Mouse (Mus musculus) forebrain, postnatal 0 days (tissue): Measurements from ENCODE around the gene Etnk2. TPM values are rescaled to one million over a fixed set of nuclear protein-coding genes. Genes with fewer than 3 reads are reported as not detected.
A peak's percentile ranks its signal among the peaks of the same experiment; 100 is the strongest.

Experiments used
- ATAC-seq: fragments of 200-750 bp; cut with Nextera tagmentation; 2 replicates; pipeline ENCODE4 v1.8.0; 2017; ENCODE audit warnings: mild to moderate bottlenecking, moderate library complexity
- DNase-seq: peaks from one replicate; pipeline ENCODE4 v3.0.0-alpha.2; 2015
- H3K27ac ChIP-seq: fragments of 300-500 bp; sonication (generic); 2 replicates; pipeline ENCODE4 v1.5.1; 2014; ENCODE audit warnings: low read depth, mild to moderate bottlenecking, antibody characterized with exemption, low read length, moderate library complexity, mixed read lengths
- H3K27me3 ChIP-seq: fragments of 300-500 bp; sonication (generic); 2 replicates; pipeline ENCODE4 v1.6.1; 2014; ENCODE audit warnings: mild to moderate bottlenecking, low read length, mixed read lengths; ENCODE audit not compliant: insufficient read depth
- H3K36me3 ChIP-seq: fragments of 300-500 bp; sonication (generic); 2 replicates; pipeline ENCODE4 v1.6.1; 2014; ENCODE audit warnings: mild to moderate bottlenecking, moderate library complexity; ENCODE audit not compliant: insufficient read depth
- H3K4me1 ChIP-seq: fragments of 300-500 bp; sonication (generic); 2 replicates; pipeline ENCODE4 v1.6.1; 2014; ENCODE audit warnings: antibody characterized with exemption; ENCODE audit not compliant: insufficient read depth
- H3K4me2 ChIP-seq: fragments of 300-500 bp; sonication (generic); 2 replicates; pipeline ENCODE4 v1.6.1; 2014; ENCODE audit warnings: low read depth, mild to moderate bottlenecking, moderate library complexity
- H3K4me3 ChIP-seq: fragments of 300-500 bp; sonication (generic); 2 replicates; pipeline ENCODE4 v1.5.1; 2014; ENCODE audit warnings: low read depth, low read length, mixed read lengths
- H3K9ac ChIP-seq: fragments of 300-500 bp; sonication (generic); 2 replicates; pipeline ENCODE4 v1.6.1; 2014; ENCODE audit warnings: mild to moderate bottlenecking
- H3K9me3 ChIP-seq: fragments of 300-500 bp; sonication (generic); 2 replicates; pipeline ENCODE4 v1.6.1; 2016; ENCODE audit warnings: low read length
- CTCF ChIP-seq: sonication (generic); IDR thresholded peaks from 2 replicates; pipeline ENCODE4 v1.5.1; 2016; ENCODE audit warnings: antibody characterized with exemption, control low read depth, low read depth
- WGBS: fragments of 180-500 bp; shearing (Covaris S2); extraction: QIAGEN DNeasy Blood & Tissue Kit; methylation state at CpG from one replicate; pipeline ENCODE4 v1.1.7; 2014; 5-methylcytosine and 5-hydroxymethylcytosine counted together
- polyA plus RNA-seq: library from polyadenylated mRNA; unstranded; fragments of >200 nt; fragmentation: Nextera tagmentation; extraction: Ambion mirVana; gene quantifications from 2 replicates; pipeline ENCODE4 v1.2.1, GENCODE M21; 2015
- total RNA-seq: library from RNA; depleted of rRNA; stranded (reverse); fragments of >200 nt; gene quantifications from 2 replicates; pipeline ENCODE4 v1.2.3, GENCODE M21; 2014

Gene Etnk2
- total and polyA plus RNA-seq, 2 experiments from 2014 or later: 17.6 to 25.3 TPM

DNA sequence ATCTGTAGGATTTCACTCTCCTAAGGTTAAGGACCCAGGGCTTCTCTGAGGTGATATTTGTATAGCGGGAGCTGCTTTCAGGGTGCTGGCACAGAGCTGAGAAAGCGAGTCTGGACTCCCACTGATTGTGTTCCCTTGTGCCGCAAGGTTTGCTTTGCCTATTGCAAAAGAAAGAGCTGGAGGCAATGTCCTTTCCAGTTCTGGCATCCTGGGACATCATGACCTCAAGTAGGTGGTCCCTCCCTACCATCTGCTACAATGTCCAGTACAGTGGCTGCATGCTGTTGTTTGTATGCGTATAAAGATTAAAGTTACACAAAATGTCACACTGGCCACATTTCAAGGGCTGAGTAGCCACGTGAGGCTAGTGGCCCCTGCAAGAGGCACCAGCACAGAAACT lies 1.3 kb upstream of the Etnk2 start:
- Histone ChIP-seq H3K4me1 (0 out of 2 replicates have a peak, but pooled peaks cover 3% of the 10 kb centered on the region), H3K27ac (no peak overlapping the region), H3K9ac (no peak overlapping the region), H3K36me3 (no peaks in the 10 kb centered on the region), H3K4me3 (no peak overlapping the region), H3K4me2 (no peak overlapping the region), H3K27me3 (peaks cover 12% of the 10 kb centered on the region), H3K9me3 (no peaks in the 10 kb centered on the region)
- 90% methylated on average over 5 of the region's 5 CpGs for WGBS
- DNase-seq (no peak), ATAC-seq (no peak)
- no peak for TF ChIP-seq CTCF

DNA sequence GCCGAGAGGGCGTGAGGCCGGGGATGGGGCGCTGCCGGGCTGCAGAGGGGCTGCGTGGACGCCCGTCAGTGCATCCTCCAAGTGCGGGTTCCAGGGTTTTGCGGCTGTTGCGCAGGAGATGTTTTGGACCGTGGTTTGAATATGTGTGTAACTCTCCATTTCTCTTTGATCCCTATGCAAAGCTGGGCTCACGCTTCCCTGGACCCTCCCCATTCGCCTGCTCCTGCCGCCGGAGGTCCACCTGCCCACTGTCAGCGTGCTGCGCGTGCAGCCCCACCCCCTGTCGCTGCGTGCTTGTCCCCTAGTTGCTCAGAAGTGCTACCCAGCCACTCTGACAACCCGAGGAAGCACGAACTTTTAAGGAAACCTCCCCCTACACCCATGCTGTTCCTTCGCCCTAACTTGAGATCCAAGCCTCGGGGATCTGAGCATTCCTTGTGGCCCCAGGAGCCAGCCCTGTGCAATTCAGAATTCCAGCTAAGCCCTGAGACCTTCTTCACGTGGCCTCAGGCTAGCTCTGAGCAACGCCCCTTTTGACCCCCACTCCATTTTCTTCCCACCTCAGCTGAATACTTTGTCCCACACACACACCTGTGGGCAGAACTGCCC lies 754 bp downstream of the Etnk2 start:
- no peaks in the 10 kb centered on the region; the same call in 1 of the 2 replicates for H3K36me3 ChIP-seq
- no peak overlapping the region for H3K27ac ChIP-seq
- ATAC-seq (peak; percentile 9), DNase-seq (no peak)
- peaks cover 12% of the 10 kb centered on the region for H3K27me3 ChIP-seq
- H3K4me1 ChIP-seq: 0 out of 2 replicates have a peak, but pooled peaks cover 3% of the 10 kb centered on the region
- peak overlapping the region; percentile 61 for H3K4me3 ChIP-seq
- TF ChIP-seq CTCF: no peak
- H3K9me3 ChIP-seq: no peaks in the 10 kb centered on the region
- H3K9ac ChIP-seq: peak overlapping the region; percentile 70
- H3K4me2 ChIP-seq: peak overlapping the region; percentile 90
- WGBS: 4% methylated on average over 27 of the region's 27 CpGs

GRCm38 (mm10) chr1:133364890-133365289 lies 1.5 kb downstream of the Etnk2 start:
- Histone ChIP-seq H3K4me3 (no peak overlapping the region), H3K9ac (no peak overlapping the region)

DNA sequence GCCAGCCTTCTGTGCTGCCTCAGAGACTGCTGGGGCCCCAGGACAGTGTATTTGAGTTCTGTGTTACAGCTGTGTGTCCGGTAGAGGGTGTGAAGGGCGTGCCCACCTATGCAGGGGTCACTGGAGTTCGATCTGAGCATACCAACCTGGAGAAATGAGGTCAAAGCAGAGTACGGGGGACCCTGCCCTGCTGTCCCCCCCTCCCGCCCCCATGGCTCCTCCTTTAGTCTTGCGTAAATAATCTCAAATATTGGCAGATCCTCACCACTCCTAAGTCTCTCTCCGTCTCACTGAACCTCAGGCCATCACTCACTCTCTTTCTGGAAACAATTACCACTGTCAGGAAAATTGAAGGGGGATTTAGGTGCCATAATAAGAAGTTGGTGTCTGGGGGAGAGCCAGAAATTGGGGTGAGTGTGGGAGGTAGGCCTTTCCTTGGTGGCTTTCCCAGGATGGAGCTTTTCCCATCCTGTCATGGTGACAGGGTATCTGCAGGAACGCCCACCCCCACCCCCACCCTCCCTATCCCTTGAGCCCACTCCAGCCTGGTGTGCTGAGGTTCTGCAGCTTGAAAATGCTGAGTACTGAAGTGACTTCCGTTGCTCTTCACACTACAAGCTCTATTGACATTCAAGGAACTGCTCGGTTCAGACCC lies 3.7 kb downstream of the Etnk2 start:
- Histone ChIP-seq H3K4me1 (0 out of 2 replicates have a peak, but pooled peaks cover 3% of the 10 kb centered on the region), H3K9ac (no peak overlapping the region), H3K4me2 (no peak overlapping the region), H3K9me3 (no peaks in the 10 kb centered on the region), H3K27ac (no peak overlapping the region), H3K27me3 (peaks cover 12% of the 10 kb centered on the region), H3K4me3 (no peak overlapping the region), H3K36me3 (no peaks in the 10 kb centered on the region; the same call in 1 of the 2 replicates)
- TF ChIP-seq CTCF: no peak
- DNase-seq (no peak), ATAC-seq (no peak)
- WGBS: 50% methylated on average over 10 of the region's 10 CpGs

More at GRCm38 (mm10) chr1:133364890-133365289, 1.5 kb downstream of the Etnk2 start:
- no peak for DNase-seq
- no peaks in the 10 kb centered on the region for H3K9me3 ChIP-seq
- no peak overlapping the region for H3K27ac ChIP-seq
- H3K4me2 ChIP-seq: no peak overlapping the region
- H3K36me3 ChIP-seq: no peaks in the 10 kb centered on the region; the same call in 1 of the 2 replicates
- no peak for ATAC-seq
- 0 out of 2 replicates have a peak, but pooled peaks cover 3% of the 10 kb centered on the region for H3K4me1 ChIP-seq
- TF ChIP-seq CTCF: no peak
- 50% methylated on average over 2 of the region's 2 CpGs for WGBS
- H3K27me3 ChIP-seq: peaks cover 12% of the 10 kb centered on the region

GRCm38 (mm10) chr1:133367606-133368488 lies 4.5 kb downstream of the Etnk2 start:
- ATAC-seq (no peak), DNase-seq (no peak)
- Histone ChIP-seq H3K9me3 (no peaks in the 10 kb centered on the region), H3K27me3 (peaks cover 12% of the 10 kb centered on the region), H3K4me1 (0 out of 2 replicates have a peak, but pooled peaks cover 3% of the 10 kb centered on the region), H3K4me3 (no peak overlapping the region), H3K9ac (no peak overlapping the region), H3K36me3 (no peaks in the 10 kb centered on the region; the same call in 1 of the 2 replicates), H3K27ac (0 out of 2 replicates have a peak overlapping the region, but pooled peaks have one; percentile 9), H3K4me2 (no peak overlapping the region)
- TF ChIP-seq CTCF: no peak
- 19% methylated on average over 11 of the region's 11 CpGs for WGBS

- no peaks in the 10 kb centered on the region for H3K9me3 ChIP-seq
- H3K4me3 ChIP-seq: no peak overlapping the region
- H3K9ac ChIP-seq: no peak overlapping the region
- DNase-seq (no peak), ATAC-seq (no peak)
- 67% methylated on average over 10 of the region's 10 CpGs for WGBS
- H3K4me2 ChIP-seq: no peak overlapping the region
- no peak for TF ChIP-seq CTCF
- H3K36me3 ChIP-seq: no peaks in the 10 kb centered on the region; the same call in 1 of the 2 replicates
- H3K27ac ChIP-seq: no peak overlapping the region
- H3K4me1 ChIP-seq: 0 out of 2 replicates have a peak, but pooled peaks cover 3% of the 10 kb centered on the region
- peaks cover 12% of the 10 kb centered on the region for H3K27me3 ChIP-seq
Measured at GRCm38 (mm10) chr1:133368644-133369043, 5.3 kb downstream of the Etnk2 start.
